Mouse (Mus musculus) left cerebral cortex, postnatal 14 days (tissue): ENCODE measurements at regions not wholly inside any gene's neighbourhood (a gene's known extent, or its start where the extent isn't known, plus 50 kb on each side); places are given as distances from the start of the nearest gene placed in this dataset.
A peak's percentile ranks its signal among the peaks of the same experiment; 100 is the strongest.

Source experiments
- DNase-seq, 2 experiments: peaks; one replicate each; pipeline ENCODE4 v3.0.0; 2021 to 2022; ENCODE audit warnings: low spot score in 2 of 2, mixed read lengths in 1 of 2
- intact Hi-C: fragments of 180-260 bp; cut with DNase I; formaldehyde crosslinking; loops from one replicate; pipeline ENCODE4 v1.15.1; 2025

DNA sequence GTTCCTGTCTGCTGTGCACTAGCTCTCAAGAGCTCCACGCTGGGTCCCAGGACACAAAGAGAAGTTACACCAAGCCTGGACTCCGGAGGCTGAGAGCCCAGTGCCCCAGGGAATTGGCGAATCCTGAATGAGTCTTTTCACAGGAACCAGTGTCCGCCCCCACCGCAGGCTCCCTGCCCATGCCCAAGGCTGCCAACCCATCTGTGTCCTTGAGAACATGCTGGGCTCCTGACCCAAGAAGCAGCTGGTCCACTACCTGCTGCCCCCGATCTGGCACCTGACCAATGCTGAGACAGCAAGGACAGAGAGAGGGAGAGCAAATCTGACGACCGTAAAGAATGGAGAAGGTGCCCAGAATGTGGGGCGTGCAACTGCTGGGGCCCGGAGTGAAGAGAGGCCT is 85.2 kb upstream of the Cplx2 start:
- DNase-seq, result peak; percentile 67 to 88
- intact Hi-C loops, result no loop called here

DNA sequence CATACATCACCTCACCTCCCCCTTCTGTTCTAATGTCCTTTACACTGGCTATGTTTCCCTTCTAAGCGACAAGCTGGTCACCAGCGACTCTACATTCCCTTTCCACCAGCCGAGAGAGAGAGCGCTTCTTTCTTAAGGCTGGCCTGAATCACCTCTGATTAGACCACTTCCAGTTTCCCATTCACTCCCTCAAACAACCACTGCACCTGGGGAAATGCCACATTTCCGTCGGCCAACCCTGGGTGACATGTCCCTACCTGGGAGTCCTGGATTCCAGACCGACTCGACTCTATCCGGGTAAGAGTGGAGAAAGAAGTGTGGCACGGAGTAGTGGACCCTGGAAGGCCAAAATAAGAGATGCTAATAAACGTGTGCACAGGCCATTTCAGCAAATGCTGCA is 84.5 kb upstream of the Cplx2 start:
- intact Hi-C loops, result no loop called here
- DNase-seq, result no peak

DNA sequence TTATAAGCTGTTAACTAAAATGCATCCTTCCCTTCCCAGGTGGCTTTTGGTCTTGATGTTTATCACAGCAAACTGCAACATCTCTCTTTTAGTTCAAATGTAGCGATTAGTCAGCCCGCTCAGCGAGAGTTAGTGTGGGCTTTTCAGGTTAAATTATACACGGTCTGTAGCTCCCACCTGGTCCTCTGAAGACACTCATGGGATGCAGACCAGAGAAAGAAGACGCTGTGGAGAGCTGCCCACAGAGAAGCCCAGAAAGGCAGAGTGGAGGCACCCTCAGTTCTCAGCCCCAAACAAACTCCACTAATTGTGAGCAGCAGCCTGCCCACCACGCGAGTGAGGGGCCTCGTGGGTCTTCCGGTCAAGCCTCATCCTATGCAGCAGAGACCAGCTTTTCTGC is 81.1 kb upstream of the Cplx2 start:
- intact Hi-C loops, result no loop called here
- no peak for DNase-seq

DNA sequence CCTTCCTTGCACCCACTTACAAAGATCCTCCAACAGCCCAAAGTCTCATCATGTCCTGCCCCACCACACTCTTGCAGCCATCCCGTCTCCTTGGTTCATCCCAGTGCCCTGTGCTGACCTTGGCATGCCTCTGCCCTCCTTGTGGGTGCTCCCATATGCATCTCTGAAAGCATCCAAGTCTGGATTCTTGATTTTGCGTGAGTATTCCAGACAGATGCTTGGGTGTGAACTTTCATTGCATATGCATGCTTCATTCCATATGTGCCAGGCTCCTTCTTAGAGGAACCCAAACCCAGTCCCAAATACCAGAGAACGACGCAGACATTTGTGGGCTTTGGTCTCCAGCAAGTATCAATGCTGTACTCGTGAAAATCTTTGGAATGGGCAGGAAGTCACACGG is 78.8 kb upstream of the Cplx2 start:
- intact Hi-C loops, result no loop called here
- DNase-seq, result no peak

DNA sequence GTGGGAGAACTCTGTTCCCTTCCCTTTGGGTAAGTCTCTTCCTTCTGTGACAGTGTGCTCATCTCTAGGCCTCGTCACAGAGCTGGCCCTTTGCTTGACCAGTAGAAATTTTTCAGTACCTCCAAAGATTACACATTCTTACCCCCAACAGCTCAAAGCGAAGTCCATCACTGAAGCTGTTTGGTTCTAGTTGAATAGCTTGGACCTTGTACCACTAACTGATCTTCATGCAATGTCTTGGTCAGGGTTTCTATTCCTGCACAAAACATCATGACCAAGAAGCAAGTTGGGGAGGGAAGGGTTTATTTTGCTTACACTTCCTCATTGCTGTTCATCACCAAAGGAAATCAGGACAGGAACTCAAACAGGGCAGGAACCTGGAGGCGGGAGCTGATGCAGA is 78.1 kb upstream of the Cplx2 start:
- no peak for DNase-seq
- intact Hi-C loops, result no loop called here

DNA sequence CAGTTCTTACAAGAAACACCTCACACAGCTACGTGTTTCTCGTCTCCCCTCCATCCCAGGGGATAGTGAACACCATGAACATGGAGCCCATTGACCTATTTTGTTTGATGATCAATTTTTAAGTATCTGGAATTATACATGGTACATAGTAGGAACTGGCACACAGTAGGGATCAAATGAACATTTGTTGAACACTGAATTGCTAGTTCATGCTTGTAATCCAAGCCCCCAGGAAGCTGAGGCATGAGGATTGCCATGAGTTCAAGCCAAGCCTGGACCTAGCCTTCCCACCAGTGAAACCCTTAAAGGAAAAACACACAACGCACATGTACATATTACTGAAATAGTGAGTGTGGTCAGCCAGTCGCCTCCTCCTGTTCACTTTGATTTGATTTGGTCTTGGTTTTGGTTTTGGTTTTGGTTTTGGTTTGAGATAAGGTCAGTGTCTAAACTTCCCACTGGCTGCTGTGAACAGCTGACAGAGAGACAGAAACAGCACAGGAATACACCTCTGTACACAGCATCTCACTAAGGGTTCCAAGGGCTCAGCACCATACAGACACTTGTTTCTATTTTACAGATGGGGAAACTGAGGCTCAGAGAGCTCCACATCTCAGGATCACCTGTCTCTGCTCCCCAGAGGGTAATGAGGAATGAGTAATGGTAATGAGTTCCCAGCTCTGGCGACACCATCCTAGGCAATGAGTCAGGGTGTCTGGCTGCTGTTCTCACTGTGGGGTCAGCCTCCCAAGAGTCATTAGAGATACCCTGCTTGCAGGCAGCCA is 75.5 kb upstream of the Cplx2 start:
- DNase-seq, result no peak
- intact Hi-C loops, result no loop called here

DNA sequence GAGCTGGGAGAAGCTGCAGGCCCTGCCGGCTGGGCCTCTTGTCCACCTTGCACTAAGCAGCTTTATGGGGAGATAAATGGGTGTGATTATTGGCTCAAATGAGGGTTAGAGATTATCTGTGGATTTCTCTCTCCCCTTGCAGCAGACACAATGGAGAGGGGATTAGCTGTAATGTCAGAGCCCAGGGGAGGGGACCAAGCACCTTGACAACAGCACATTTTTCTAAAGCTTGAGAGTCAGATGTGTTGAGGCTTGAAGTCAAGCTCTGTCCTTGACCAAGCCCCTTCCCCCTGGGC is 74.9 kb upstream of the Cplx2 start:
- intact Hi-C loops, result no loop called here
- DNase-seq, result no peak

DNA sequence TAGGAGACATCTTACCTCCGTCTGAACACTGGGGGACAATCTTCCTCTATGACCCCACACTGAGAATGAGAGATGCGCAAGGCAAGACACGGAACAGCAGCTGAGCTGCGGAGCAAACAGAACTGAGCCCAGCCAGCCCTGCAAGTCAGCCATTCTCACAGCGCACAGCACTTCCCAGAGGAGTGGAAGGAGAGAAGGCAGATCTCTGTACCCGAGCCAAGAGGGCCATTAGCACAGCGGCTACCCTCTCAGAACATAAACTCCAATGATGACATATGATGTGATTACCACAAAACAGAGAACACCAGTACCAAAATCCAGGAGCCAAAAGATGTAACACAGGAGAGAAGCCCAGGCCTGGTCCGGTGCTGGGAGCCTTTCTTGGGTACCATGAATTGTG is 72.3 kb upstream of the Cplx2 start:
- DNase-seq, result no peak
- intact Hi-C loops, result no loop called here

DNA sequence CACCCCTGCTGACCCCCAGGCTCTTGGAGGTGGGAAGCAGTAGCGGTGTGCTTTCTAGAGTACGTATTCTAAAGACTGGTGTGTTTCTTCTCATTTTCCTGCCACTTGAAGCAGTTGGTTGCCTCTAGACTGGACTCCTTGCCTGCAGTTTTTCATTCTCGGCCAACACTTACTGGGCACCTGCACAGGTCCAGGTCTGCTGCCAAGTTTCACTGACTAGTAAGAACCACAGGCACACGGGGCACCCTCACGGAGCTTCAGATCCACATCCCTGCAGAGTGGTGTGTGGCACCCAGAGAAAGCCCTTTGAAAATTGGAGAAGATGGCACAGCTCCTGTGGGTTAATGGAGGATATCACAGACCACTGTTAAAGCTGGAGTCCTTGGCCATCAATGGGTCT is 71.9 kb upstream of the Cplx2 start:
- intact Hi-C loops, result no loop called here
- no peak for DNase-seq

DNA sequence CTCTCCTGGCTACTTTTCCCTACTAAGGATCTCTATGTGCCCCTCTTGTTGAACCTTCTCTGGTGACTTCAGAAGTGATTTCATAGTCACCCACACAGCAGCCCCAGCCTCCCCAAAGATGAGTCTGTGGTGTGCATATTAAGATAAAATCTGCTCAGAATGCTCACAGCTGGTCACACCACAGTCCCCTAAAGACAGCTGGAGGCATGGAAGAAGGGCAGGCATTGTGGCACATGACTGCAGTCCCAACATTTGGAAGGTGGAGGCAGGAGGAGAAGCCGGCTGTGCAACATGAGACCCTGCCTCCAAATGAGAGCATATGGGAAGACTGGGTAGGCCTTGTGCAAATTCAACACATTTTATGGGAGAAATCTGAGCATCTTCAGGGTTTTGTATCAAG is 70.0 kb upstream of the Cplx2 start:
- intact Hi-C loops, result loop anchor here (5.0 kb wide), 2 partner anchors 39 to 71 kb away; partner anchors contain the start of gene Cplx2
- DNase-seq, result no peak

DNA sequence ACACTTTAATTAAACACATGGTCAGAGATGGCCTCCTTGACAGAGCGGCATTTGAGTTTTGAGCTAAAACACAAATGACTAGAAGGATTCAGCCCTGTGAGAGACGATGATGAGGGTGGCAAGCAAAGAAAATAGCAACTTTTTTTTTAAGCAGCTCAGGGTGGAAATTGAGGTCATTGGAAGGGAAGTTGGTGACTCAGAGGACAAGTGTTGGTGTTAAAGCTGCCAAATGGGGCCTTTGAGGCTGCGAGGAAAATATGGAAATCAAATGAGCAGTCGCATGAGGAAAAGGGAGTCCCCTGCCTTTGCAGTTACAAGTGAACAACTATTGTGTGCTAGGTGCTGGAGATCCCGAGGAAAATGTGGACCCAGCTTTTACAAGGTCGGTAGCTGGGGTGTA is 69.5 kb upstream of the Cplx2 start:
- intact Hi-C loops, result loop anchor here (5.0 kb wide), 2 partner anchors 39 to 71 kb away; partner anchors contain the start of gene Cplx2
- no peak for DNase-seq

DNA sequence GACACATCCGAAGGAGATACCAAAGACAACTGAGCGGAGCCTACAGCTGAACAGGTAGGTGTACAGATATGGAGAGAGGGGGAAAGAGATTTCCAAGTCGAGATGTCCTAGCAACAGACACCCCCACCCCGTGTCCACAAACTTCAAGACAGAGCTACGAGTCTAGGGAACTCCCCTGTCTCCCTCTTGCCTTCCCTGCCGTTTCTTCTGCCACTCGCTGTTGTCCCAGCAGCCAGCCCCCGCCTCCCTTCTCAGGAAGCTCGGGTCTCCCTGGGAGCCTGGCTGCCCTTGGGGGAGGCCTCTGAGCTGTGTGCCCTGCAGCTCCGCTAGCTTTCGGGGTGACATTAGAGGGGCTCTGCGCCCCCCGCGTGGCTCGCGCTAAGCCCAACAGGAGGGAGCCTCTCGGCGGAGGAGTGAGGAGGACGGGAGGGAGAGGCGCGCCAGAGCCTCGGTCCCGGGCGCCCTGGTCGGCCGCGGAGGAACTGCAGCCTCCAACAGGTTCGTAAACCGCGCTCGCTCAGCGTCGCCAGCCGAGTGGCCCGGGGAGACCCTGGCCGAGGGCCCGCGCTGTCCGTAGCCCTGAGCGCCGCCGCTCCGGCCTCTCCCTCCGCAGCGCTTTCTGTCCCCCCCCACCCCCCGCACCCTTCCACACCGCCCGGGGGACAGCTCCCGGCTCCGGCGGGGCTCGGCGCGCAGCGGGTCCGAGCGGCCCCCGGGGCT is 68.6 kb upstream of the Cplx2 start:
- peak in 1 of 2 experiments; percentile 48 for DNase-seq
- intact Hi-C loops, result loop anchor here (5.0 kb wide), 2 partner anchors 40 to 70 kb away; partner anchors contain the start of gene Cplx2

DNA sequence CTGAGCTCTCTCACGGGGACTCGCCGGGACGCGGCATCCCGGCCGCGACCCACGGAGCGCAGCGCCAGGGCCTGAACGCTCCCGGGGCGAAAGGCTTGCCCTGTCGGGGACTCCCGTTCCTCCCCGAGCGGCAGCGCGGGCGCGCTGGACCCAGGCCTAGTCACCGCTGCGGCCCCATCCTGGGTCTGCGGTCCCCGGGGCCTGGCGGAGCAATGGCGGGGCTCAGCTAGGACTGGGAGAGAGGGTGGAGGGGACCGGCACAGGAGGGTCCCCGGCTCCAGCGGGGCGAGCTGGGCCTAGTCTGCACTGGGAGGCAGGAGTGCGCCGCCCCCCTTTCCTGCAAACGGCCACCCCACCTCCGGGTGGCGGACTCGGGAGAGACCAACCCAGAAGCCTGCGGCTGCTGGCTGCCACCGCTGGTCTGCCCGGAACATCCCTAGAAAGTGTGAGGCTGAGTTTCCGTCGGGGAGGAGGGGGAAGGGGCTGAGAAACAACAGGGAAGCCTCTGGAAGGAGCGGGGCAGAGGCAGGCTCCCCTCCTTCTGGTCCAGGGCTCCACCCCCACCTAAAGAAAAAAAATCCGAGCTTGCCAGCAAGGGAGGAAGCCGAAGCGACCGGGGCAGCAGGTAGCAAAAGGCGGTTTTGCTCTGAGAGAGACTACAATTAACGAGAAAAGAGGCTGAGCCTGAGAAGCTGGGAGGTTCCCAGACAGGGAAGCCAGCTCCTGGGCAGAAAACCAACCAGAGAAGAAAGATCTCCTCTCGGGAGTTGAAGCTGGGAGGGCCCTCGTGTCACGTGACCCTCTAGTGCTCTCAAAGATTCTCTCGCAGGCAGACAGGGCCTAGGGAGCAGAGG is 67.9 kb upstream of the Cplx2 start:
- intact Hi-C loops, result loop anchor here (5.0 kb wide), 2 partner anchors 41 to 69 kb away; partner anchors contain the start of gene Cplx2
- peak; percentile 85 to 90 for DNase-seq

DNA sequence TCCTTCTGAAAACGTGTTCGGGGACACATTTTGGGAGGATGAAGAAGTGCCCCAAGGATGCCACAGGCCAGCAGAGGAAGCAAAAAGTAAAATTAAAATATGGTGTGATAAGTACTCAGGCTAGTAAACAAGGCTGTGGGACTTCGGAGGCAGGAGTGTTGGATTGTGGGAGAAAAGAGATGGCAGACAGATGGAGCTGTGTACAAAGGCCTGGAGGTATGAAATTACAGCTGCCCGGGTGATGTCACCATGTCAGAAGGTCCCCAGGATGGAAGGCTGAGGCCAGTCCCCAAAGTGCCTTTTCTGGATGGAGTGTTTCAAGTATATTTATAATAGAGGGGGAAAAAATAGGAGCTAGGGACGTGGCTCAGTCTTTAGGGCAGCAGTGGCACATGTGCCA is 66.9 kb upstream of the Cplx2 start:
- DNase-seq, result no peak
- intact Hi-C loops, result loop anchor here (5.0 kb wide), 2 partner anchors 42 to 68 kb away; partner anchors contain the start of gene Cplx2

DNA sequence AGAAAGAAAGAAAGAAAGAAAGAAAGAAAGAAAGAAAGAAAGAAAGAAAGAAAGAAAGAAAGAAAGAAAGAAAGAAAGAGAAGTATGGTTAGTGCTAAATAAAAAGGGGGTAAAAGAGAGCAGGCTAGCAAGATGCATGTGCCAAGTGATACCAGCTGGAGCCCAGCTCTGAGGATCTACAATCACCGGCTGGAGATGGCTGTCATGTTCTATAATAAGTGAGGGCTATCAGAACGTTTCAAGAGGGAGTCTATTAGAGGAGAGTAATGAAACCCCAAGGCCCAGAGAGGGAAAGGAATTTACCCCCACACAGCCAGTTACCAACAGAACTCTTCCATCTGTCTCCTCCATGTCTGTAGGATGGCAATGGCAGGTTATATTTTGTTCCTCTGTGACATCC is 62.6 kb upstream of the Cplx2 start:
- DNase-seq, result no peak
- intact Hi-C loops, result no loop called here

DNA sequence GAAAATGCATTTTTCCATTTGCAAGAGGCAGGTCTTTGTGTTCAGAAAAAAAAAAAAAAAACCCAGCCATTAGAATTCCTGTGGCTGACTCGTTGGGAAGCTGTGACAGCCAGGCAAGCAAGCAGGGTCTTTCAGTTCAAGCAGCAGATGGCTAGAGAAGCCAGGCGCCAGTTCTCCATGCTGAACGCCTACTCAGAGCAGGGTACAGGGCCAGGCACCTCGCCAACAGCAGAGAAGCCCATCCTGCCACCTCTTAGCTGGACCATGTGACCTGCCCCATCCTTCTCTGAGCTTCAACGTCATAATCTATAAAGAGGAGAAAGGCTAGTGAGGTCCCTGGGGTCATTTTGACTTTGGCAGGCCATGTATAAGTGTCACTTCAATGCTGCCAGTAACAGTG is 61.8 kb upstream of the Cplx2 start:
- DNase-seq, result peak; percentile 57 to 68
- intact Hi-C loops, result no loop called here

DNA sequence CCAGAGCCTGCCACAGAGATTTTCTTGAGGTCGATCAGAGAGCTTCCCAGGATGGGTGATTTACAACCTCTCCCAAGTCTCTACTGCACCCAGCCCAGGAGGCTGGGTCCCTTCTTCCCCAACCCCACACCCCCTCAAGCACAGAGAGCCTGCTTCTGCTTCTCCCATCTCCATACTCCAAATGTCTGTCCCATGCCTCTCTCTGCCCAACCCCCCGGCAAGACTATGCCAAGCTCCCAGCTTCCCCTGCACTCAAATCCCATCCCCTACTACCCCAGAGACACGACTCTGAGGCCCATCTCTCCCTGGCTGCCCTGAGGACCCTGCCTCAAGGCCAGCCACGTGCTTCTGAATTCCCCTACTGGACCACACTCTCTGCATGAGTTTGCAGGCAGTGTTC is 61.0 kb upstream of the Cplx2 start:
- intact Hi-C loops, result no loop called here
- DNase-seq, result no peak

DNA sequence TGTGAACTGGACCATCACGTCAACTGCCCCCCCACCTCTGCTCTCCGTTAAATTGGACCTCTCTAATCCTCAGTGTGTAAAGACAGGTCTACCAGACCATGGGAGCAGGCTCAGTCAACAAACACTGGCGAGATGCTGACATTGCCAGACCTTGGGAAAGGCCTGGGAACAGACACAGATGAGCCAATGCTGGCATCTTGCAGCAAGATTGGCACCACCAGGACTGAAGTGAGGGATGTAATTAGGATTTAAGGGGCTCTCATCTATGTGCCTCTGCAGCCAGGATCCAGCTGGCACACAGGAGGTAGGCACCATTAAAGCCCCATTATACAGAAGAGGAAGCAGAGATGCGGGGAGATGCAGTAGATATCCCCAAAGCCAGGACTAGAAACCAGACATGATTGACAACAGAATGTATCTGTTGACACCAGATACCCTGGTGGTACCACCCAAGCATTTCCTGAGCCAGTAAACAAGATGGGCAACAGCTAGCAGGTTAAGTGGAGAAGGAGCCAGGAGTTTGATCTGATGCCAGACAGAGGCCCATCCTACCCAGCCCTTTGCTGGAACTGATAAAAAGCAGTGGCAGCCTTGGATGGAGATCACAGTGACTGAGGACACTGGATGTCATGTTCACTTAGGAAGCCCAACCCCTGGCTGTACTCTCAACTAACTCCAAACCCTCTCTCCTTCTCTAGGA is 59.7 kb upstream of the Cplx2 start:
- no peak for DNase-seq
- intact Hi-C loops, result no loop called here

DNA sequence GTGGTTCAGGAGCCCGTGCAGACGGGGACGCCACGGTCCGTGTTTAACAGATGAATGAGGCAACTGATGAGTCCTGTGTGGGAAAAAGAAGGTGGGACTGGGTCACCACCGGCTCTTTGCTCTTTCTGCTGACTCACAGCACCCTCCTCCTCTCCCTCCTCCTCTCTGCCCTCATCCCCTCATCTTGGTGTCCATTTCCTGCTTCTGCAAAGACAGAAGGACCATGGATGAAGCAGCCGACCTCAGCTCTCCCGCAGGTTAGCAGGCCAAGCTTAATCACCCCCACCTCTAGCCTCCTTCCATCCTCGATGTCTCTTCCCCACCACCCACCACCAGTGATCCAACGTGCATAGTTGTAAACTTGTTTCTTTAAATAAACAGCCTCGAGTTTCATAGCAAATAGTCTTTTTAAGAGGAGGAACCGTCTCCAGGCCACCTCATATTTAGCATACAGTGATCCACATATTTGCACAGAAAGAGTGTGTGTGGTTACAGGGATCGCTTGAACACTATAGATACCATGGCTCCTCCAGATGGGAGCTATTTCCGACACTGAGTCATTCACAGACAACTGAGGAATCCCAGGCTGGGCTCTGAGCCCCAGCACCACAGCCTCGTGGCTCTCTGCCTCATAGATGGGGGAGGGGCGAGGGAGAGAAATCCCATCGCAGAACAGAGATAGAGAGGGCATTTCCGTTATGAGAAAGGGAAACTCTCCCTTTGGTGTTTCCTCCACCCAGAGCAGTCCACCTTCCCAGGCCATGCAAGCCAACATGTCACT is 58.6 kb upstream of the Cplx2 start:
- intact Hi-C loops, result no loop called here
- peak; percentile 81 to 88 for DNase-seq
